Mouse (Mus musculus) MEL (cell line): ENCODE measurements around the gene Rpusd4.

Experiments
- BHLHE40 ChIP-seq: IDR thresholded peaks from 2 replicates; pipeline ENCODE4 v1.6.1; 2012; ENCODE audit warnings: low read depth, mild to moderate bottlenecking, inconsistent platforms, low read length, improper control_type of control experiment, borderline replicate concordance
- CTCF ChIP-seq, 3 experiments: IDR thresholded peaks in 2 of 3; conservative IDR thresholded peaks in 1 of 3; 2 replicates each; pipeline ENCODE4 v1.5.1; 2011 to 2012; ENCODE audit warnings: low read length in 3 of 3, low read depth in 2 of 3, mild to moderate bottlenecking in 2 of 3, improper control_type of control experiment in 1 of 3, inconsistent platforms in 1 of 3, mixed read lengths in 1 of 3, moderate library complexity in 1 of 3; ENCODE audit not compliant: control insufficient read depth in 1 of 3, insufficient read depth in 1 of 3, poor library complexity in 1 of 3, severe bottlenecking in 1 of 3
- ELF1 ChIP-seq: IDR thresholded peaks from 2 replicates; pipeline ENCODE4 v1.6.1; 2014; ENCODE audit warnings: low read depth, mild to moderate bottlenecking, inconsistent platforms, low read length, improper control_type of control experiment, moderate library complexity
- GATA1 ChIP-seq: IDR thresholded peaks from 2 replicates; pipeline ENCODE4 v1.6.1; 2011; ENCODE audit warnings: low read depth, low read length, improper control_type of control experiment
- HCFC1 ChIP-seq: IDR thresholded peaks from 2 replicates; pipeline ENCODE4 v1.6.1; 2012; ENCODE audit warnings: low read depth, mild to moderate bottlenecking, inconsistent platforms, low read length, improper control_type of control experiment, moderate library complexity
- MAFK ChIP-seq: IDR thresholded peaks from 2 replicates; pipeline ENCODE4 v1.6.1; 2011; ENCODE audit warnings: low read depth, mild to moderate bottlenecking, low read length, improper control_type of control experiment, borderline replicate concordance
- MEF2A ChIP-seq: IDR thresholded peaks from 2 replicates; pipeline ENCODE4 v1.6.1; 2014; ENCODE audit warnings: low read depth, mild to moderate bottlenecking, inconsistent platforms, low read length, improper control_type of control experiment; ENCODE audit not compliant: poor library complexity, insufficient replicate concordance, severe bottlenecking; ENCODE audit errors: extremely low read depth
- NELFE ChIP-seq: IDR thresholded peaks from 2 replicates; pipeline ENCODE4 v1.6.1; 2011; ENCODE audit warnings: low read depth, low read length, improper control_type of control experiment
- POLR2A ChIP-seq, 2 experiments: IDR thresholded peaks; 2 replicates each; pipeline ENCODE4 v1.6.1; 2011 to 2012; ENCODE audit warnings: low read length in 2 of 2, mild to moderate bottlenecking in 2 of 2, control low read depth in 1 of 2, improper control_type of control experiment in 1 of 2, low read depth in 1 of 2, moderate library complexity in 1 of 2; ENCODE audit not compliant: control insufficient read depth in 1 of 2, insufficient read depth in 1 of 2, poor library complexity in 1 of 2
- RCOR1 ChIP-seq: IDR thresholded peaks from 2 replicates; pipeline ENCODE4 v1.6.1; 2012; ENCODE audit warnings: low read depth, mild to moderate bottlenecking, inconsistent platforms, low read length, improper control_type of control experiment
- USF1 ChIP-seq: IDR thresholded peaks from 2 replicates; pipeline ENCODE4 v1.6.1; 2014; ENCODE audit warnings: low read depth, mild to moderate bottlenecking, inconsistent platforms, low read length, improper control_type of control experiment, moderate library complexity
- USF2 ChIP-seq, 2 experiments: IDR thresholded peaks; 2 replicates each; pipeline ENCODE4 v1.6.1; 2011 to 2012; ENCODE audit warnings: improper control_type of control experiment in 2 of 2, low read length in 2 of 2, borderline replicate concordance in 1 of 2, inconsistent platforms in 1 of 2, low read depth in 1 of 2, mild to moderate bottlenecking in 1 of 2; ENCODE audit not compliant: insufficient read depth in 1 of 2
- ZMIZ1 ChIP-seq: IDR thresholded peaks from 2 replicates; pipeline ENCODE4 v1.6.1; 2012; ENCODE audit warnings: low read depth, mild to moderate bottlenecking, inconsistent platforms, low read length, improper control_type of control experiment, moderate library complexity
- ZNF384 ChIP-seq: IDR thresholded peaks from 2 replicates; pipeline ENCODE4 v1.6.1; 2012; ENCODE audit warnings: low read depth, mild to moderate bottlenecking, inconsistent platforms, low read length, improper control_type of control experiment

DNA sequence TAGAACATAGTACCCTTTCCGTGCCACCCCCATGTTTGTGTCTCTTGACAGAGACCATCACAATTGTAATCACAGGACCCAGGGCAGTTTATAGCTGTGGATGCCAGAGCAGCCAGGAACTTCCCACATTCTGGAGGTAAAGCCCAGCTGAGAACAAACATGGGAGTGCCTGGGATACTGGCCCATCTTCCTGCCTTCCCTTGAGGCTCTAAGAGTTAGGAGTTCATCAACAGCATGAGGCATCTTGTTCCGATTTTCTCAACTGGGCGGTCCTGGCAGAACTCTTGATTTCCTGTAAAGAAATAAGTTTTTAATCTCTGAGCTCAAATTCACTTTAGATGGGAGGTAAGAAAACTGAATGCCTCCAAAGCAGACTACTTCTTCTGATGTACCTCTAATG is 34.5 kb downstream of the Rpusd4 start:
- TF ChIP-seq HCFC1 (no peak), USF2 (IDR thresholded peaks at IDR 0.05; ENCODE audit: borderline replicate concordance in 1 of 2, insufficient read depth in 1 of 2, low read depth in 1 of 2, low read length in 2 of 2) (no peak), USF1 (no peak), CTCF (IDR thresholded peaks at IDR 0.05 in 2 of 3, conservative IDR thresholded peaks at IDR 0.05 in 1 of 3; ENCODE audit: control insufficient read depth in 1 of 3, insufficient read depth in 1 of 3, low read depth in 2 of 3, low read length in 3 of 3, poor library complexity in 1 of 3, severe bottlenecking in 1 of 3) (no peak), MEF2A (no peak), ZNF384 (no peak), POLR2A (IDR thresholded peaks at IDR 0.05; ENCODE audit: control insufficient read depth in 1 of 2, insufficient read depth in 1 of 2, low read depth in 1 of 2, low read length in 2 of 2, poor library complexity in 1 of 2) (no peak), NELFE (no peak), BHLHE40 (no peak), RCOR1 (no peak), ELF1 (no peak), GATA1 (no peak), MAFK (no peak), ZMIZ1 (no peak)
